7 mouse cellular contexts compared by ENCODE assay signal in genomic region chr6:94700612-94701011, GRCm38 (mm10). TPM values are rescaled to one million over a fixed set of nuclear protein-coding genes. Genes with fewer than 3 reads are reported as not detected.
DNase-seq lines count a peak whose midpoint lies in the region; ATAC-seq and TF ChIP-seq lines count a peak whose summit lies in the region.

No protein-coding gene starts in this region.

- peak overlapping the region; percentile 90 for H3K4me2 ChIP-seq in embryonic facial prominence, embryonic 13.5 days
- H3K4me2 ChIP-seq in heart, embryonic 12.5 days = peak overlapping the region; percentile 83
- peak overlapping the region; percentile 97 for H3K4me2 ChIP-seq in lung, embryonic 16.5 days (ENCODE audit: low read depth, low read length)

- peaks cover 3 to 4% of the 10 kb centered on the region in 2 experiments; a peak in 2 of 4 replicates for H3K4me1 ChIP-seq in ES-E14 (ENCODE audit: control insufficient read depth in 2 of 2, insufficient read depth in 2 of 2, low read length in 2 of 2, poor library complexity in 1 of 2)
- H3K4me1 ChIP-seq in embryonic facial prominence, embryonic 13.5 days = peaks cover 49% of the 10 kb centered on the region
- H3K4me1 ChIP-seq in heart, embryonic 12.5 days (replicated peaks) = peaks cover 29% of the 10 kb centered on the region
- H3K4me1 ChIP-seq in lung, embryonic 16.5 days (replicated peaks; ENCODE audit: control insufficient read depth, insufficient read depth, low read length) = peaks cover 33% of the 10 kb centered on the region

- H3K4me3 ChIP-seq in ES-E14 (ENCODE audit: insufficient read depth in 1 of 2, low read depth in 1 of 2, low read length in 2 of 2, poor library complexity in 1 of 2, severe bottlenecking in 1 of 2) = peak overlapping the region; percentile 9 to 70; a peak in 2 of 4 replicates
- peak overlapping the region; percentile 97 for H3K4me3 ChIP-seq in embryonic facial prominence, embryonic 13.5 days
- peak overlapping the region; percentile 85 for H3K4me3 ChIP-seq in heart, embryonic 12.5 days
- peak overlapping the region; percentile 86 for H3K4me3 ChIP-seq in lung, embryonic 16.5 days (ENCODE audit: low read length)

- ATAC-seq in embryonic facial prominence, embryonic 13.5 days (ENCODE audit: insufficient number of reproducible peaks, insufficient read depth, low FRiP score, low TSS enrichment, low read depth) = no peak
- no peak for ATAC-seq in heart, embryonic 12.5 days (ENCODE audit: insufficient number of reproducible peaks, low FRiP score)
- peak; percentile 41 for ATAC-seq in lung, embryonic 16.5 days (ENCODE audit: low read depth)

- no peaks in the 10 kb centered on the region for H3K9me3 ChIP-seq in ES-E14 (ENCODE audit: control insufficient read depth, insufficient read depth, low read depth, low read length)
- no peaks in the 10 kb centered on the region for H3K9me3 ChIP-seq in embryonic facial prominence, embryonic 13.5 days
- H3K9me3 ChIP-seq in heart, embryonic 12.5 days (replicated peaks) = no peaks in the 10 kb centered on the region
- no peaks in the 10 kb centered on the region for H3K9me3 ChIP-seq in lung, embryonic 16.5 days (ENCODE audit: control insufficient read depth, low read length)

- peak; percentile 60 for DNase-seq in ES-E14 (ENCODE audit: low read depth, low spot score)
- peak; percentile 86 for DNase-seq in adrenal gland, adult 2 months
- DNase-seq in kidney, adult 9 months = peak; percentile 91
- DNase-seq in retina, postnatal 7 days (ENCODE audit: low read depth, low spot score) = peak; percentile 4

- no peak overlapping the region for H3K9ac ChIP-seq in ES-E14 (ENCODE audit: insufficient read depth, low read depth, low read length, poor library complexity, severe bottlenecking)
- 0 out of 2 replicates have a peak overlapping the region, but pooled peaks have one; percentile 46 for H3K9ac ChIP-seq in embryonic facial prominence, embryonic 13.5 days
- peak overlapping the region; percentile 63; the same call in 1 of the 2 replicates for H3K9ac ChIP-seq in heart, embryonic 12.5 days
- H3K9ac ChIP-seq in lung, embryonic 16.5 days (ENCODE audit: low read length) = peak overlapping the region; percentile 26; the same call in 1 of the 2 replicates

- H3K27ac ChIP-seq in ES-E14 (ENCODE audit: insufficient read depth, low read depth, low read length, poor library complexity, severe bottlenecking) = no peak overlapping the region
- H3K27ac ChIP-seq in embryonic facial prominence, embryonic 13.5 days = peak overlapping the region; percentile 92
- H3K27ac ChIP-seq in heart, embryonic 12.5 days (ENCODE audit: poor library complexity, severe bottlenecking) = peak overlapping the region; percentile 83
- peak overlapping the region; percentile 73 for H3K27ac ChIP-seq in lung, embryonic 16.5 days (ENCODE audit: low read length)

- in situ Hi-C loops in ES-E14 (cut with MboI; ENCODE audit: low sequenced_read_pairs in 2 of 2, unreplicated experiment in 2 of 2) = no loop called here

- no peaks in the 10 kb centered on the region for H3K36me3 ChIP-seq in ES-E14 (ENCODE audit: control insufficient read depth, insufficient read depth, low read length, poor library complexity, severe bottlenecking)
- H3K36me3 ChIP-seq in embryonic facial prominence, embryonic 13.5 days = no peaks in the 10 kb centered on the region
- H3K36me3 ChIP-seq in heart, embryonic 12.5 days = no peaks in the 10 kb centered on the region
- no peaks in the 10 kb centered on the region for H3K36me3 ChIP-seq in lung, embryonic 16.5 days (ENCODE audit: control insufficient read depth, insufficient read depth, low read length)

- 0% methylated on average over 8 of the region's 8 CpGs for WGBS in embryonic facial prominence, embryonic 13.5 days
- under 1% methylated on average over 8 of the region's 8 CpGs for WGBS in heart, embryonic 12.5 days
- 0% methylated on average over 8 of the region's 8 CpGs for WGBS in lung, embryonic 16.5 days

- H3K27me3 ChIP-seq in embryonic facial prominence, embryonic 13.5 days = peaks cover 37% of the 10 kb centered on the region
- no peaks in the 10 kb centered on the region for H3K27me3 ChIP-seq in heart, embryonic 12.5 days (replicated peaks)
- H3K27me3 ChIP-seq in lung, embryonic 16.5 days (ENCODE audit: control insufficient read depth, insufficient read depth, low read depth, low read length) = no peaks in the 10 kb centered on the region

TF ChIP-seq in ES-E14, 5 proteins besides CTCF, POLR2A, EP300 and RAD21:
- TF ChIP-seq HCFC1 (IDR thresholded peaks at IDR 0.05; ENCODE audit: borderline replicate concordance, insufficient read depth, low read length) (no peak), CHD2 (IDR thresholded peaks at IDR 0.05; ENCODE audit: low read depth, low read length) (no peak), ZNF384 (IDR thresholded peaks at IDR 0.05; ENCODE audit: low read depth, low read length) (no peak), ZC3H11A (IDR thresholded peaks at IDR 0.05; ENCODE audit: borderline replicate concordance, low read depth, low read length) (no peak), MAFK (IDR thresholded peaks at IDR 0.05; ENCODE audit: insufficient read depth, low read depth, low read length) (0 out of 2 replicates have a peak, but pooled peaks have one; percentile 6)

RNA-seq across cellular contexts. Expression of gene Lrig1, which starts 0.7 kb away (rescaled TPM):
- 19.1 and 37.5 TPM in 2 replicates for total RNA-seq in ES-E14 (2012; rRNA removed)
- 10 to 100 TPM in 1 of 2 experiments, 1 to 10 TPM in 1; 7.7 to 17.6 TPM for total RNA-seq in adrenal gland, adult 2 months (2021)
- polyA plus RNA-seq in adrenal gland, adult 2 months (2012; rRNA removed) = 11.0 and 12.4 TPM in 2 replicates
- 17.4 and 18.9 TPM in 2 replicates for polyA plus RNA-seq in embryonic facial prominence, embryonic 13.5 days (2015; fragmentation: Nextera tagmentation; extraction: Ambion mirVana)
- polyA plus RNA-seq in heart, embryonic 12.5 days (2016; fragmentation: Nextera tagmentation; extraction: Ambion mirVana) = 14.6 and 16.5 TPM in 2 replicates
- polyA plus RNA-seq in lung, embryonic 16.5 days (2015; fragmentation: Nextera tagmentation; extraction: Ambion mirVana) = 7.7 and 9.7 TPM in 2 replicates

Comparison
In these comparisons a context has a peak if more than half of its experiments do, and no peak if none do; other contexts are left out.
1. DNase-seq: peak in every context shown above with its lines; median percentile 91 in kidney, adult 9 months; 86 in adrenal gland, adult 2 months; 60 in ES-E14; 4 in retina, postnatal 7 days.
2. H3K4me3 ChIP-seq: peak in every context shown above with its lines; median percentile 97 in embryonic facial prominence, embryonic 13.5 days; 86 in lung, embryonic 16.5 days; 85 in heart, embryonic 12.5 days; 40 in ES-E14.